Mouse (Mus musculus): Measurements from ENCODE around the gene Eif2b3. TPM values are rescaled to one million over a fixed set of nuclear protein-coding genes. Genes with fewer than 3 reads are reported as not detected.

Eif2b3 gene
- total RNA-seq, 2 experiments from 2014 or later: 16.1 to 21.6 TPM

DNA sequence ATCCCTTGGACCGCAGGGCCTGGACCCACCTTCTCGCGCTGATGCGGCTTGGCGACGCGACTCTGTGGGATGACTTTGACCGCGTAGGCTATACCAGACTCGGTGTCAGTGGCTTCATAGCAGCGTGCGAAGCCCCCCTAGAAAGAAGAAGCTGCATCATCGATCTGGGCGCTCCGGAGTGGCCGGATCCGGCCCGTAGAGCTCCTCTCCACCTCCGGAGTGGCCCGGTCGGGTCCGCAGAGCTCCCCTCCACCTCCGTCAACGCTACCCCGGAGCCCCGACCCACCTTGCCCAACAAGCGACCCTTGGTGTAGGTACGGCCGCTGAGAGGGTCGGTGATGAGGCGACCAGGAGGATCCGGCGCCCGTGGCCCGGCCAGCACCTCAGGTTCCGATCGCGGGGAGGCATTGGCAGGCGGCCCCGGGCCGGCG, 114.2 kb downstream of the Eif2b3 start:
- DNase-seq (ENCODE audit: low spot score in 2 of 2): peak in 1 of 2 experiments; percentile 45
- intact Hi-C loops (cut with DNase I): no loop called here

DNA sequence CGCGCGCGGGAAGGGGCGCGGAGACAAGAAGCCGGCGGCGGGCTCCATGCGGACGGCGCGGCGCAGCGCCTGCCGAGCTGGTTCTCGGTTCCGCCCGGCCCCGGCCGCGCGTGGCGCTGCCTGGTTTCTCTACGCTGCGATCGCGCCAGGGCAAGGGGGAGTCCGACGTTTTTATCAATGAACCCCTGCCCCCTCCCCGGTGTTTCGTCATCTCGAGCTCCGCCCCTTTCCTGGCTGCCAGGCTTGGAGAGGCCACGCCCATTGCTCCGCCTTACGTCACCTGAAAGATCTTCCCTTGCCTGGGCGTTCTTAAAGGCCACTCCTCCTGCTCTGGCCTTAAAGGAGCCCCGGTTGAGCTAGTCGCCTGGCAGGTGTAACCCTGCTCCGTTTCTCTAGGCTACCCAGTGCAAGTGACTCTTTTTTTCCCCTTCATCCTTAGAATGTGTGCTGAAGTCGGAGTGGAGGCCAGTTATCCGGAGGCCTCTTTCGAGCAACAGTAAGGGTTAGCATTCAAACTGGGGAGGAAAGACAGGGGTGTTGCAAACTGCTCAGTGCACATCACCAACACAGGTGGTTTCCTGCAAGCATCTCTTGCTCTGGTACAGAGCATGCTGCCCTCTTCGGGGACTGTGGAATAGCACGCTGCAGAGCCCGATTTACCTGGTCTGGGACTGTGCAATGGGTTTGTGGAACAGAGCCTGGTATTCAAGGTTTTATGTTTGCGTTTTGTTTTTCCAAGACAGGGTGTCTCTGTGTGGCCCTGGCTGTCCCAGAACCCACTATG, 114.8 kb downstream of the Eif2b3 start, which contains the start of gene Plk3:
Gene Plk3 (minus strand): TSS at position 147 of the 784 bp plus-strand sequence.
- DNase-seq (ENCODE audit: low spot score in 2 of 2): peak; percentile 96
- intact Hi-C loops (cut with DNase I): no loop called here

DNA sequence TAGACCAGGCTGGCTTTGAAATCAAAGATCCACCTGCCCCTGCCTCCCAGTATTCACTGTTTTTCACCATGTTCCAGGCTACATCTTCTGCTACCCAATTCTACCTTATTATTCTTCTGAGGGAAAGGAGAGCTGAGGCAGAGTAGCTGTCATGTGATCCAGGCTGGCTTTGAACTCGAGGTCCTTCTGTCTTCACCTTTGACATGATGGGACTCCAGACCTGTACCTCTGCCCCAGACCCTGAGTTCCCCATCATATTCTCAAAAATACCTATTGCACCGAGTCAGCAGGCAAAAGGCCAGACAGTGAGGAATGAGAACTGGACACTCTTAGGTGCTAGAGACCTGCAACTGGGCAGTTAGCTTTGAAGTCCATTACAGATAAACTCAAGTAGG, 115.4 kb downstream of the Eif2b3 start:
- intact Hi-C loops (cut with DNase I): no loop called here

DNA sequence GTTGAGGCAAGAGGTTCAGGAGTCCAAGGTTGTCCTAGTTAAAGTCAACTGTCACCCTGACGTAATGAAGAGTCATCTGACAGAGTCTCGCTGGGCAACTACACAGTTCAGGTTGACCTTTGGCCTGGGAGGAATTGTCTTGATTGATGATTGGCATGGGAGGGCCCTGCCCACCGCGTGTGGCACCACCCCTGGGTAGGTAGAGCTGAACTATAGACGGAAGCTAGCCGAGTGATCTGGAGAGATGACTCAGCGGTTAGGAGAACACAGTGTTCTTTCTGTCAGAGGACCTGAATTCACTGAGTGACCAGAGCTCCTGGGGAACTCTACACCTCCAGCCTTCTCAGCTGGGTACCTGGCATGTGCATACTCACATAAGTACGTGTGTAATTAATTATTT, 116.8 kb downstream of the Eif2b3 start:
- no peak for DNase-seq (ENCODE audit: low spot score in 2 of 2)
- intact Hi-C loops (cut with DNase I): loop anchor here (5.0 kb wide), 1 partner anchor 139 kb away; the partner anchor contains the start of gene Hectd3

More for the DNA sequence above, 115.4 kb downstream of the Eif2b3 start:
- DNase-seq (ENCODE audit: low spot score in 2 of 2): no peak

Other genes with a start within 250 kb of the Eif2b3 start
- gene Toe1, start 211.8 kb upstream of the Eif2b3 start, total RNA-seq (2021): 10 to 100 TPM; 10.7 to 12.1 TPM
- 1 to 10 TPM; 1.6 to 3.0 TPM for gene Mutyh, start 211.7 kb upstream of the Eif2b3 start, total RNA-seq (2021)
- gene Hpdl, start 197.7 kb upstream of the Eif2b3 start, total RNA-seq (2021): 1 to 10 TPM in 1 of 2 experiments, under 1 TPM in 1; 0.72 to 1.1 TPM
- 10 to 100 TPM in 1 of 2 experiments, 1 to 10 TPM in 1; 8.9 to 10.2 TPM for gene Zswim5, start 142.0 kb upstream of the Eif2b3 start, total RNA-seq (2021)
- 10 to 100 TPM; 60.9 to 63.5 TPM for gene Urod, start 25.0 kb upstream of the Eif2b3 start, total RNA-seq (2021)
- gene Hectd3, start 24.1 kb upstream of the Eif2b3 start, total RNA-seq (2021): 10 to 100 TPM; 41.5 to 45.7 TPM
- 1 to 10 TPM; 1.4 to 1.9 TPM for gene Ptch2, start 76.7 kb downstream of the Eif2b3 start, total RNA-seq (2021)
- gene Btbd19, start 106.3 kb downstream of the Eif2b3 start, total RNA-seq (2021): 10 to 100 TPM; 12.2 to 12.5 TPM
- gene Tctex1d4, start 107.4 kb downstream of the Eif2b3 start, total RNA-seq (2021): not detected
- gene Plk3, start 114.6 kb downstream of the Eif2b3 start, total RNA-seq (2021): 10 to 100 TPM; 12.0 to 13.9 TPM
- 100 to 1,000 TPM; 465 to 510 TPM for gene Rps8, start 136.8 kb downstream of the Eif2b3 start, total RNA-seq (2021)
- under 1 TPM in 1 of 2 experiments, not detected in 1; 0.54 TPM for gene Kif2c, start 163.2 kb downstream of the Eif2b3 start, total RNA-seq (2021)
- gene Tmem53, start 232.5 kb downstream of the Eif2b3 start, total RNA-seq (2021): 1 to 10 TPM; 4.1 to 5.6 TPM
- gene Armh1, start 232.7 kb downstream of the Eif2b3 start, total RNA-seq (2021): under 1 TPM; 0.45 to 0.72 TPM